Mouse (Mus musculus): ENCODE results near the gene Eno1. TPM values are rescaled to one million over a fixed set of nuclear protein-coding genes. Genes with fewer than 3 reads are reported as not detected.

The Eno1 gene
- polyA plus RNA-seq, 1 experiment: 25.2 TPM

DNA sequence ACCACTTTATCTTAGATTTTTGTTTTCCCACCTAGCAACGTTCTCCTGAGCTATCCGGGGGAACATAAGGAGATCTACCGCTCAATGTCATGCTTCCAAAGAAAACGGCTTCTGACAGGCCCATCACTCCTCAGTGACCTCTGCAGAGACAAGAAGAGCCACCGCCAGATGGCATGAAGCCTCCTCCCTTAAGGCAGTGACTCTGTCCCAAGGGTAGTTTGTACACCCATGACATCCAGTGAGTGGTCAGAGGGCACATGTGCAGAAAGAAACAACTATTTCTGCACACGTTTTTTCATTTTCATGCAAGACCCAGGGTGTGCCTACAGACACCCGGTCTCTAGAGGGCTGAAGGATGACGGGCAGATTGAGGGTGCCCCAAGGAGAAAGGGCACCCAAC, 26.2 kb upstream of the Eno1 start:
- H3K4me1 ChIP-seq (ENCODE audit: control insufficient read depth): peaks cover 9% of the 10 kb centered on the region
- no peaks in the 10 kb centered on the region for H3K9me3 ChIP-seq (ENCODE audit: control insufficient read depth, low read length)
- no peak overlapping the region for H3K4me3 ChIP-seq (replicated peaks)
- TF ChIP-seq GATA1 (IDR thresholded peaks at IDR 0.05; ENCODE audit: low read length) (no peak), TAL1 (IDR thresholded peaks at IDR 0.05; ENCODE audit: low read length) (no peak)
- no peaks in the 10 kb centered on the region for H3K27me3 ChIP-seq (ENCODE audit: control insufficient read depth)
- no peaks in the 10 kb centered on the region for H3K36me3 ChIP-seq (ENCODE audit: control insufficient read depth)

DNA sequence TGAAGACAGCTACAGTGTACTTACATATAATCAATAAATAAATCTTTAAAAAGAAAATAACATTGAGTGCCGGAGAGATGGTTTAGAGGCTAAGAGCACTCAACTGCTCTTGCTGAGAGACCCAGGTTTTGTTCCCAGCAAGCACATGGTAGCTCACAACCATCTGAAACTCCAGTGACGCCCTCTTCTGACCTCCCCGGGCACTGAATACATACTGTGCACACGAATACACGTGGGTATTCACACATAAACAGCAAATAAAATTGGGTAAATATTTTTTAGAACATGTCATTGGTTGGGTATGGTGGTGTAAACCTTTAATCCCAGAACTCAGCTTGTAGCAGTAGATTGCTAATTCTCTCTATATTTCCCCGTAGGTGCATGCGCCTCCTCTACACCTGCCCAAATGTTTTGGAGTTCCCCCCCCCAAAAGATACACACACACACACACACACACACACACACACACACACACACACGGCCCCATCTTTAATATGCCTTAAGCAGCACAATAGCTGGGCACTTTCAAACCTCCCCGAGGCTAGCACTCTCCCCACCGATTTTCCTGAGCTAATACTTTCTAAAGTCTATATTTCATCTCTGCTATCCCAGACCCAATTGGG, 24.5 kb upstream of the Eno1 start:
- no peak for TF ChIP-seq GATA1 (IDR thresholded peaks at IDR 0.05; ENCODE audit: low read length)
- TF ChIP-seq TAL1 (IDR thresholded peaks at IDR 0.05; ENCODE audit: low read length): no peak
- no peaks in the 10 kb centered on the region for H3K9me3 ChIP-seq (ENCODE audit: control insufficient read depth, low read length)
- no peaks in the 10 kb centered on the region for H3K27me3 ChIP-seq (ENCODE audit: control insufficient read depth)
- peak overlapping the region; percentile 46 for H3K4me3 ChIP-seq (replicated peaks)
- H3K4me1 ChIP-seq (ENCODE audit: control insufficient read depth): peaks cover 13% of the 10 kb centered on the region
- no peaks in the 10 kb centered on the region for H3K36me3 ChIP-seq (ENCODE audit: control insufficient read depth)

DNA sequence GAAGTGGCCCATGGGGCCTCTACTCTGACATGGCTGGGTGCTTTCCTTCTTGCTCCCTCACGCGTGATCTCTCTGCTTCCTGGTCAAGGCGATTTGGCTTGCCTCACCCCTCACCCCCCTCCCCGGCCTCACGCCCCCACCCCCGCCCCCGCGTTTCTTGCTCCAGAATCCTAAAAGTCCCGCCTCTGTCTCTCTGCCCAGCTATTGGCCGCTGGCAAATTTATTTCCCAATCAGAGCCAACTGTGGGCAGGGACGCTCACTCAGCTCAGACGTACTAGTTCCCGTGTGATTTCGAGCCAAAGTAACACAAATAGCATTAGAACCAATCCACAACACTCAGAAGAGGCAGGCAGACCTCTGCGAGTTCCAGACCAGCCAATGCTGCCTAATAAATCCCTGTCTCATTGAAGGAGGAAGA, 24.0 kb upstream of the Eno1 start:
- H3K9me3 ChIP-seq (ENCODE audit: control insufficient read depth, low read length): no peaks in the 10 kb centered on the region
- peak overlapping the region; percentile 46 for H3K4me3 ChIP-seq (replicated peaks)
- H3K27me3 ChIP-seq (ENCODE audit: control insufficient read depth): no peaks in the 10 kb centered on the region
- H3K36me3 ChIP-seq (ENCODE audit: control insufficient read depth): no peaks in the 10 kb centered on the region
- H3K4me1 ChIP-seq (ENCODE audit: control insufficient read depth): peaks cover 18% of the 10 kb centered on the region
- TF ChIP-seq GATA1 (IDR thresholded peaks at IDR 0.05; ENCODE audit: low read length) (no peak), TAL1 (IDR thresholded peaks at IDR 0.05; ENCODE audit: low read length) (no peak)

DNA sequence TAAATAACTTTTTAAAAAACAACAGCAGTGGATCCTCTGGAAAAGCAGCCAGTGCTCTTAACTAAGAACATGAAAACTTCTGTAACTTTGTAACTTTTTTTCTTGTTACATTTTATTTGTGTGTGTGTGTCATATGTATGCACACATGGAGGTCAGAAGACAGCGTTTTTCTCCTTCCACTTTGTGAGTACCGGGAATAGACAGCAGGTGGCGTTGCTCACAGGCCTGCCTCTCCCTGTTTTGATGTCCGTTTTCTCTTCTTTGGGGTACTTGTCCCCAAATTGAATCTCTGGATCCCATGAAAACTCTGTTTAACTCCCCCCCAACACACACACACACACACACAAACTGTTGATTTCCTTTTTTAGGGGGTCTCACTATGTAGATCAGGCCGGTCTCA, 22.6 kb upstream of the Eno1 start:
- Histone ChIP-seq H3K4me3 (replicated peaks) (no peak overlapping the region), H3K4me1 (ENCODE audit: control insufficient read depth) (peaks cover 19% of the 10 kb centered on the region), H3K9me3 (ENCODE audit: control insufficient read depth, low read length) (no peaks in the 10 kb centered on the region), H3K27me3 (ENCODE audit: control insufficient read depth) (no peaks in the 10 kb centered on the region), H3K36me3 (ENCODE audit: control insufficient read depth) (no peaks in the 10 kb centered on the region)
- TF ChIP-seq GATA1 (IDR thresholded peaks at IDR 0.05; ENCODE audit: low read length) (no peak), TAL1 (IDR thresholded peaks at IDR 0.05; ENCODE audit: low read length) (no peak)

DNA sequence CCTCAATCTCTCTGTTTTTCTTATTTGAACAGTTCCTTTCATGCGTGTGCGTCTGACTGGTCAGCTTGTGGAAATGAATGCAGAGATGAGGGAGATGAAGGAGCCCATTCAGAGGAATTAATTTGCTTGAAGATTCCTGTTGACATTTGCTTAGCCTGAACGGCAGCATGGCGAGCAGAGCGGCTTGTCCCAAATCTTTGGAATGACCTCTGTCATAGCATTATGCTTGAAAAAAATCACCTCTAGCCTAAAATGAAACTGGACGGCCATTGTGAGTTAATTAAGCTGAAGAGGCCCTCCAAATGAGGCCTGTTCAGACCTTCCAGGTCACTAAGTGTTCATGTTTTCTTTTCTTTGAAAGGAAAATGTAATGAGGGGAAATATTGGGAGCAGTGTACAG, 20.1 kb upstream of the Eno1 start:
- no peaks in the 10 kb centered on the region for H3K36me3 ChIP-seq (ENCODE audit: control insufficient read depth)
- no peaks in the 10 kb centered on the region for H3K9me3 ChIP-seq (ENCODE audit: control insufficient read depth, low read length)
- H3K4me3 ChIP-seq (replicated peaks): no peak overlapping the region
- no peaks in the 10 kb centered on the region for H3K27me3 ChIP-seq (ENCODE audit: control insufficient read depth)
- TF ChIP-seq TAL1 (IDR thresholded peaks at IDR 0.05; ENCODE audit: low read length) (no peak), GATA1 (IDR thresholded peaks at IDR 0.05; ENCODE audit: low read length) (no peak)
- H3K4me1 ChIP-seq (ENCODE audit: control insufficient read depth): peaks cover 34% of the 10 kb centered on the region

DNA sequence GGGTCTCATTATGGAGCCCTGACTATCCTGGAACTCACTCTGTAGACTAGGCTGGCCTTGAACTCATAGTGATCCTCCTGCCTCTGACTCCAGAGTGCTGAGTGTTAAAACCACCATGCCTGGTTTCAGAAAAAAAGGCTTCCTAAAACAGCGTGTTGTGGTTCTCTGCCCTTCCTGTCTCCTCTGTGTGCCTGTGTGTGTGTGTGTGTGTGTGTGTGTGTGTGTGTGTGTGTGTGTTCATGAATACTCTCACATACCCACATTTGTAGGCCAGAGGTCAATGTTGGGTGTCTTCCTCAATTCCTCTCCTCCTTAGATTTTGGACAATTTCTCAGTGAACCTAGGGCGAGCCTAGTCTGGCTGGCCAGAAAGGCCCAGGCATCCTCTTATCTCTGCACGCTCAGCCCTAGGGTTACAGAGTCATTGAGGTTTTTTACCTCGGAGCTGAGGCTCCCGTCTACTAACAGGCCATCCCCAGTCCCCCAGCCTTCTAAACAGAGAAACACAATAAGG, 19.4 kb upstream of the Eno1 start:
- no peaks in the 10 kb centered on the region for H3K36me3 ChIP-seq (ENCODE audit: control insufficient read depth)
- TF ChIP-seq TAL1 (IDR thresholded peaks at IDR 0.05; ENCODE audit: low read length) (no peak), GATA1 (IDR thresholded peaks at IDR 0.05; ENCODE audit: low read length) (no peak)
- no peaks in the 10 kb centered on the region for H3K27me3 ChIP-seq (ENCODE audit: control insufficient read depth)
- no peak overlapping the region for H3K4me3 ChIP-seq (replicated peaks)
- H3K4me1 ChIP-seq (ENCODE audit: control insufficient read depth): peaks cover 34% of the 10 kb centered on the region
- H3K9me3 ChIP-seq (ENCODE audit: control insufficient read depth, low read length): no peaks in the 10 kb centered on the region

DNA sequence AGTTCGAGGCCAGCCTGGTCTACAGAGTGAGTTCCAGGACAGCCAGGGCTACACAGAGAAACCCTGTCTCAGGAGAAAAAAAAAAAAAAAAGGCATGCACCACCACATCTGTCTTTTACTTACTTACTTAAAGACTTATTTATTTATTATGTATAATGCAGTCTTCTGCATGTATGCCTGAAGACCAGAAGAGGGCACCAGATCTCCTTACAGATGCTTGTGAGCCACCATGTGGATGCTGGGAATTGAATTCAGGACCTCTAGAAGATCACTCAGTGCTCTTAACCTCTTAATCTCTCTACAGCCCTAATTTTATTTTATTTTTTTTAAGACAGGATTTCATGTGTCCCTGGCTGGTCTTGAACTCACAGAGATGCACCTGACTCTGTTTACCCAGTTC, 18.6 kb upstream of the Eno1 start:
- Histone ChIP-seq H3K4me3 (replicated peaks) (no peak overlapping the region), H3K27me3 (ENCODE audit: control insufficient read depth) (no peaks in the 10 kb centered on the region), H3K9me3 (ENCODE audit: control insufficient read depth, low read length) (no peaks in the 10 kb centered on the region), H3K36me3 (ENCODE audit: control insufficient read depth) (no peaks in the 10 kb centered on the region), H3K4me1 (ENCODE audit: control insufficient read depth) (peaks cover 30% of the 10 kb centered on the region)
- TF ChIP-seq TAL1 (IDR thresholded peaks at IDR 0.05; ENCODE audit: low read length) (no peak), GATA1 (IDR thresholded peaks at IDR 0.05; ENCODE audit: low read length) (no peak)

DNA sequence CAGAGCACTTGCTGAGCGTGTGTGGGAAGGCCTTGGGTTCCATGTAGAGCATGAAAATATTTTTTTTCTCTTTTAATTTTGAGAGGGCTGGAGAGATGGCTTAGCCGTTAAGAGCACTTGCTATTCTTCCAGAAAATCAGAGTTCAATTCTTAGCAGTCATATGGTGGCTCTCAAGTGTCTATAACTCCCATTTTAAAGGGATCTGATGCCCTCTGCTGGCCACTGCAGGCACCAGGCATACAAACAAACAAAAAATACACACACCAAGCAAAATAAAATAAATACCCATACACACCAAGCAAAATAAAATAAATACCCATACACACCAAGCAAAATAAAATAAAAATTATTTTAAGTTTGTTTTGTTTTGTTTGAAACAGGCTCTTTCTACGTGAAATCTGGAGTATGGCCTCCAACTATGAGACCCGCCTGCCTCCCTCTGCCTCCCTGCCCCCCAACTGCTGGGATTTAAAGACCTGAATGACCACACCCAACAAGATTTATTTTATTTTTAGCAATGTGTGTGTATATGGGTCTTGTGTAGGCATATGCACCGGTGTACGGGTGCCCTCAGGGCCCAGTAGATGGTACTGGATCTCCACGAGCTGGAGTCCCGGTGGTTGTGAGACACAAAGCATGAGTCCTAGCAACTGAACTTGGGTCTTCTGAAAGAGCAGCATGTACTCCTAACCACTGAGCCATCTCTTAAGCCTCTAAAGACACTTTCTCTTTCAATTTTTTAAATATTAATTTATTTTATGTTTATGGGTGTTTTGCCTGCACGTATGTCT, 16.8 kb upstream of the Eno1 start:
- H3K4me3 ChIP-seq (replicated peaks): no peak overlapping the region
- no peak for TF ChIP-seq GATA1 (IDR thresholded peaks at IDR 0.05; ENCODE audit: low read length)
- TF ChIP-seq TAL1 (IDR thresholded peaks at IDR 0.05; ENCODE audit: low read length): no peak
- no peaks in the 10 kb centered on the region for H3K9me3 ChIP-seq (ENCODE audit: control insufficient read depth, low read length)
- H3K36me3 ChIP-seq (ENCODE audit: control insufficient read depth): no peaks in the 10 kb centered on the region
- peaks cover 24% of the 10 kb centered on the region for H3K4me1 ChIP-seq (ENCODE audit: control insufficient read depth)
- H3K27me3 ChIP-seq (ENCODE audit: control insufficient read depth): no peaks in the 10 kb centered on the region

DNA sequence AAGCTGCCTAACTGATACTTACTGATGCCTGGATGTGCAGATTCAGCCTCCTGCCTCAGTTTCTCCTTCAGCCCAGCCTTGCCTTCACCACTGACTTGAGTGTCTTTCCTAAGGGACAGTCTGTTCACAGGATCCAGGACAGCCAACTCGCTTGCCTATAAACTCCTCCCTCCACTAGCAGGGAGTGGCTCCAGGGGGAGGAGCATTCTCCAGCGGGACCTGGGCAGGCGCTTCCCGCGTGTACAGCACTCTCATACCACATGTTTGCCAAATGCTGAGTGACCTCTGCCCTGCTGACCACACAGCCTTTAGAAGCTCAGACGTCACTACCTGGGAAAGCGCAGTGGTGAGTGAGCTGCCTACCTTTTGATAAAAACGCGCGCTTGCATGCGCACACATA, 15.9 kb upstream of the Eno1 start:
- Histone ChIP-seq H3K4me1 (ENCODE audit: control insufficient read depth) (peaks cover 24% of the 10 kb centered on the region), H3K27me3 (ENCODE audit: control insufficient read depth) (no peaks in the 10 kb centered on the region), H3K9me3 (ENCODE audit: control insufficient read depth, low read length) (no peaks in the 10 kb centered on the region), H3K36me3 (ENCODE audit: control insufficient read depth) (no peaks in the 10 kb centered on the region), H3K4me3 (replicated peaks) (peak overlapping the region; percentile 50)
- TF ChIP-seq TAL1 (IDR thresholded peaks at IDR 0.05; ENCODE audit: low read length): no peak
- TF ChIP-seq GATA1 (IDR thresholded peaks at IDR 0.05; ENCODE audit: low read length): no peak
